9 mouse cellular contexts compared by ENCODE assay signal in the genomic region with DNA sequence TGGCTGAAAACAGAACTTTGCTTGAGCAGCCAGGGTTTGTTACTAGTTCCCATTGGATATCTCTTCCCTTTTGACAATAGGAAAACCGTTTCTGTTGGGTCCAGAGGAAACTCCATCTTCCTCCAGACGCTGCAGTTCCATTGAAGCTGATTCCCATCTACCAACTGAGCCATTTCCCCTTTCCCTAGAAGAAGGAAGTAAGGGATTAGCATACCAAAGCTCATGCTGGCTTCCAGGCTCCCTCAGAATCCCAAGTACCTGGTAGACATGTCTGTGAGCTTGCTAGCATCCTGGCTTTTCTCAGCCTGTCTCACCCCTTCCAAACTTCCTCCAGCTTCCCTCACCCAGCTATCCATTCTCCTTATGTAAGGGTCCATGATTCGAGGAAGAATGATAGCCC.
"Had no signal": no experiment of that assay in that cellular context is flagged by ENCODE, and none has a peak within 500 bp of the region (broad histone marks: within the 10 kb centered on the region; RNA-seq: fewer than 3 reads in every experiment).

No protein-coding gene starts in this region.

- H3K36me3 ChIP-seq: limb, embryonic 12.5 days; liver, embryonic 13.5 days; midbrain, embryonic 13.5 days; stomach, embryonic 15.5 days had no signal

- H3K27me3 ChIP-seq: limb, embryonic 12.5 days; liver, embryonic 13.5 days; midbrain, embryonic 13.5 days; stomach, embryonic 15.5 days had no signal

- ATAC-seq: liver, postnatal 0 days; midbrain, embryonic 13.5 days had no signal

- DNase-seq: kidney, postnatal 25 days; liver; liver, embryonic 13.5 days; liver, postnatal 0 days; right cerebral cortex, postnatal 14 days; thymus, postnatal 4 days had no signal

- H3K9ac ChIP-seq: limb, embryonic 12.5 days; liver, embryonic 13.5 days; liver, postnatal 0 days; midbrain, embryonic 13.5 days; stomach, embryonic 15.5 days had no signal

- H3K4me1 ChIP-seq: liver, embryonic 13.5 days; stomach, embryonic 15.5 days had no signal

- H3K4me3 ChIP-seq: limb, embryonic 12.5 days; liver, embryonic 13.5 days; midbrain, embryonic 13.5 days; stomach, embryonic 15.5 days had no signal

- H3K9me3 ChIP-seq: limb, embryonic 12.5 days; liver, embryonic 13.5 days; midbrain, embryonic 13.5 days; stomach, embryonic 15.5 days had no signal

- H3K4me2 ChIP-seq: limb, embryonic 12.5 days; liver, embryonic 13.5 days; midbrain, embryonic 13.5 days; stomach, embryonic 15.5 days had no signal

- H3K27ac ChIP-seq: limb, embryonic 12.5 days; liver, embryonic 13.5 days; midbrain, embryonic 13.5 days; stomach, embryonic 15.5 days had no signal
